Mouse (Mus musculus) cerebellum, adult 8-10 months (tissue): ENCODE data around the gene Btbd19.

ENCODE experiments used
- DNase-seq: peaks from one replicate; pipeline ENCODE4 v3.0.0; 2022

Btbd19 gene

GRCm38 (mm10) chr4:117110985-117111384 is 14.5 kb downstream of the Btbd19 start:
- no peak for DNase-seq

- DNase-seq: no peak
Observed at GRCm38 (mm10) chr4:117110249-117110648, 15.3 kb downstream of the Btbd19 start.

- DNase-seq: no peak
Observed at GRCm38 (mm10) chr4:117109330-117109729, 16.2 kb downstream of the Btbd19 start.

- DNase-seq: no peak
Observed at GRCm38 (mm10) chr4:117108524-117108849, 17.0 kb downstream of the Btbd19 start.

- no peak for DNase-seq
Observed at GRCm38 (mm10) chr4:117107813-117108523, 17.6 kb downstream of the Btbd19 start.

GRCm38 (mm10) chr4:117105127-117105526 is 20.4 kb downstream of the Btbd19 start:
- no peak for DNase-seq

- no peak for DNase-seq
Observed at GRCm38 (mm10) chr4:117104672-117105071, 20.9 kb downstream of the Btbd19 start.

GRCm38 (mm10) chr4:117101218-117101617 is 24.3 kb downstream of the Btbd19 start:
- no peak for DNase-seq

GRCm38 (mm10) chr4:117100036-117100435 is 25.5 kb downstream of the Btbd19 start:
- DNase-seq: no peak

- DNase-seq: no peak
Observed at GRCm38 (mm10) chr4:117098764-117099036, 26.8 kb downstream of the Btbd19 start.

- DNase-seq: no peak
Observed at GRCm38 (mm10) chr4:117097969-117098763, 27.4 kb downstream of the Btbd19 start.

GRCm38 (mm10) chr4:117096666-117097065 is 28.9 kb downstream of the Btbd19 start:
- no peak for DNase-seq

- no peak for DNase-seq
Observed at GRCm38 (mm10) chr4:117095551-117096452, 29.7 kb downstream of the Btbd19 start, which contains the start of gene Ptch2. Gene Ptch2 (plus strand): TSS chr4:117096075.

GRCm38 (mm10) chr4:117094626-117095361 is 30.7 kb downstream of the Btbd19 start:
- DNase-seq: no peak

- no peak for DNase-seq
Observed at GRCm38 (mm10) chr4:117090586-117090985, 34.9 kb downstream of the Btbd19 start.

GRCm38 (mm10) chr4:117087948-117088640 is 37.4 kb downstream of the Btbd19 start:
- DNase-seq: no peak

- DNase-seq: no peak
Observed at GRCm38 (mm10) chr4:117071183-117071582, 54.3 kb downstream of the Btbd19 start.

GRCm38 (mm10) chr4:117070624-117071023 is 54.9 kb downstream of the Btbd19 start:
- DNase-seq: no peak

GRCm38 (mm10) chr4:117069647-117070046 is 55.9 kb downstream of the Btbd19 start:
- DNase-seq: no peak
